Mouse (Mus musculus) ES-E14 (cell line): ENCODE data around the gene Dnmt3a.

Experiments used
- CHD2 ChIP-seq: IDR thresholded peaks from 2 replicates; pipeline ENCODE4 v1.6.1; 2014; ENCODE audit warnings: mild to moderate bottlenecking, low read depth, low read length, inconsistent platforms
- HCFC1 ChIP-seq: IDR thresholded peaks from 2 replicates; pipeline ENCODE4 v1.6.1; 2012; ENCODE audit warnings: low read length, inconsistent platforms, borderline replicate concordance; ENCODE audit not compliant: insufficient read depth
- MAFK ChIP-seq: IDR thresholded peaks from 2 replicates; pipeline ENCODE4 v1.6.1; 2014; ENCODE audit warnings: mild to moderate bottlenecking, low read depth, low read length, inconsistent platforms; ENCODE audit not compliant: insufficient read depth
- ZC3H11A ChIP-seq: IDR thresholded peaks from 2 replicates; pipeline ENCODE4 v1.6.1; 2012; ENCODE audit warnings: low read depth, mild to moderate bottlenecking, inconsistent platforms, low read length, borderline replicate concordance
- ZNF384 ChIP-seq: IDR thresholded peaks from 2 replicates; pipeline ENCODE4 v1.6.1; 2012; ENCODE audit warnings: low read depth, low read length, inconsistent platforms

DNA sequence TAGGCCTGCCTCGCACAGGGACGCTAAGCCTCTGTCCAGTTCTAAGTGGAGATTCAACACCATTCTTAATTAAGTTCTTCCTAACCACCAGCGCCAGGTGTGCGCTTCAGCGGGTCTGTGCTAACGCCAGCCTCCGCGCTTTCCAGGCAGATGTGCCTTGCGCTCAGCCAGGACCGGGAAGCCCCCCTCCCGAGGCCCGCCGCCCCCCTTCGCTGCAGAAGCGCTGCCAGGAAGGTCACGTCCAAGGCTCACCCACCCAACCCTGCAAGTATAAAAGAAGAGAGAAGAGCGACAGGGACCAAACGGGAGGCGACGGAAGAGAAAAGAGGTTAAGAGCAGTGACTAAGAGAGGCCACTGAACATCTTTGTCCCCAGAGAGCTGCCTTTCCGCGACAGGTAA, 148.8 kb downstream of the Dnmt3a start, which contains the start of gene Pomc:
- TF ChIP-seq HCFC1: no peak
- no peak for TF ChIP-seq ZC3H11A
- TF ChIP-seq CHD2: no peak
- TF ChIP-seq MAFK: no peak
- no peak for TF ChIP-seq ZNF384
